Mouse (Mus musculus) spleen, adult 2 months (tissue): ENCODE measurements around the gene Slc46a3. TPM values are rescaled to one million over a fixed set of nuclear protein-coding genes. Genes with fewer than 3 reads are reported as not detected.
A peak's percentile ranks its signal among the peaks of the same experiment; 100 is the strongest.
"Not testable (repeated sequence)": the region's sequence is repeated elsewhere in the genome, so short reads cannot be mapped to it uniquely, and the experiment has no call there.

Experiments used
- DNase-seq, 2 experiments: peaks; one replicate each; pipeline versions ENCODE4 v3.0.0 to v3.0.0-alpha.2; 2012 to 2021; ENCODE audit warnings: low spot score in 2 of 2, low read depth in 1 of 2
- H3K27ac ChIP-seq: fragments of 200-500 bp; 2 replicates; pipeline ENCODE4 v1.5.1; 2012; ENCODE audit warnings: low read length, inconsistent platforms; ENCODE audit not compliant: insufficient read depth
- H3K27me3 ChIP-seq: fragments of 200-500 bp; 2 replicates; pipeline ENCODE4 v1.6.1; 2012; ENCODE audit warnings: mild to moderate bottlenecking, moderate library complexity, low read length, inconsistent platforms; ENCODE audit not compliant: control insufficient read depth, insufficient read depth
- H3K36me3 ChIP-seq: fragments of 200-500 bp; 2 replicates; pipeline ENCODE4 v1.6.1; 2012; ENCODE audit warnings: mild to moderate bottlenecking, low read length, inconsistent platforms; ENCODE audit not compliant: control insufficient read depth, insufficient read depth
- H3K4me1 ChIP-seq: fragments of 200-500 bp; 2 replicates; pipeline ENCODE4 v1.6.1; 2011; ENCODE audit warnings: inconsistent platforms; ENCODE audit not compliant: control insufficient read depth, insufficient read depth, insufficient read length
- H3K4me3 ChIP-seq: fragments of 200-500 bp; 2 replicates; pipeline ENCODE4 v1.5.1; 2011; ENCODE audit warnings: mild to moderate bottlenecking, inconsistent platforms; ENCODE audit not compliant: insufficient read depth, insufficient read length; ENCODE audit errors: extremely low read depth
- CTCF ChIP-seq: fragments of 200-500 bp; IDR thresholded peaks from 2 replicates; pipeline ENCODE4 v1.5.1; 2011; ENCODE audit warnings: mild to moderate bottlenecking, inconsistent platforms; ENCODE audit not compliant: insufficient read depth, insufficient read length, insufficient replicate concordance; ENCODE audit errors: extremely low read depth
- POLR2A ChIP-seq: fragments of 200-500 bp; IDR thresholded peaks from 2 replicates; pipeline ENCODE4 v1.6.1; 2011; ENCODE audit warnings: low read depth, low read length, inconsistent platforms
- WGBS: fragments of 180-500 bp; shearing (Covaris S2); methylation state at CpG from one replicate; pipeline ENCODE4 v1.1.7; 2018; 5-methylcytosine and 5-hydroxymethylcytosine counted together
- polyA plus RNA-seq: library from polyadenylated mRNA; depleted of rRNA; stranded (reverse); fragments of >200 nt; gene quantifications from 2 replicates; pipeline ENCODE4 v1.2.3, GENCODE M21; 2012

The Slc46a3 gene
- polyA plus RNA-seq, 1 experiment = 98.0 TPM

DNA sequence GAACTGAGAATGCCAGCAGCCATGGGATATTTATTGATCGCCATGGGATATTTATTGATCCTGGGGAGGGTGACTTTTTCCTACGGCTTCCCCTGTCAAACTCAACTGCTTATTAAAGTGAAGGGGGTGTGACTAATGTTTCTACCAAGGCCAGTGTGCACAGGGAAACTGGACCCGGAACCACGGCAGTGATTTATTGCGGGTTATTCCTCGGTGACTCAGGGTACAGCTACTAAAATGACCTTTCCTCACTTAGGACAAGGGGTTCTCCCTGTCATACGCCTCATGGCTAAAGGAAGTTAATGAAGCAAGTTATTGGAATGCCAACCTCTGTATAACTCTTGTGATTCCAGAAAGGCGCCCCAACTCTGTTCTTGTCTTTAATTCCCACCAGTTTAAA, 13.2 kb upstream of the Slc46a3 start:
- no peaks in the 10 kb centered on the region for H3K36me3 ChIP-seq
- H3K4me1 ChIP-seq = no peaks in the 10 kb centered on the region
- no peak overlapping the region for H3K27ac ChIP-seq
- 87% methylated on average over 8 of the region's 8 CpGs for WGBS
- H3K27me3 ChIP-seq = no peaks in the 10 kb centered on the region
- no peak overlapping the region for H3K4me3 ChIP-seq
- no peak for DNase-seq
- TF ChIP-seq POLR2A = no peak
- TF ChIP-seq CTCF = no peak

DNA sequence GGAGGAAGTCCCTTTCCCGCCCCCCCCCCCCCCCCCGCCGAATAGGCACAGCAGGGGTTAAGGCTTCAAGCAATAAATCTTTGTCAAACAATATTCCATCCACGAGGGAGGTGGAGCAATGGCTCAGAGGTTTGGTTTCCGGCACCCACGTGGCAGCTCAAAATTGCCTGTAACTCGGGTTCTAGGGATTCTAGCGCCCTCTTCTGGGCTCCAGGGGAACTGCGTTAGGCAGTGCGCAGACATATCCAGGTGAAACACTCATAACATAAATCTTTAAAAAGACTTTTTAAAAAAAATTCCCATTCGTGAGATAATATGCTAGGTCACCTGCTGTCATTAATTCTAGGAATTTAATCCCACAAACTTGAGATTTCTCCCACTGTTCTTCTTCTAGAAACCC, 12.5 kb upstream of the Slc46a3 start:
- TF ChIP-seq POLR2A = no peak
- TF ChIP-seq CTCF = 0 out of 2 replicates have a peak, but pooled peaks have one; percentile 2
- WGBS = 67% methylated on average over 11 of the region's 11 CpGs

DNA sequence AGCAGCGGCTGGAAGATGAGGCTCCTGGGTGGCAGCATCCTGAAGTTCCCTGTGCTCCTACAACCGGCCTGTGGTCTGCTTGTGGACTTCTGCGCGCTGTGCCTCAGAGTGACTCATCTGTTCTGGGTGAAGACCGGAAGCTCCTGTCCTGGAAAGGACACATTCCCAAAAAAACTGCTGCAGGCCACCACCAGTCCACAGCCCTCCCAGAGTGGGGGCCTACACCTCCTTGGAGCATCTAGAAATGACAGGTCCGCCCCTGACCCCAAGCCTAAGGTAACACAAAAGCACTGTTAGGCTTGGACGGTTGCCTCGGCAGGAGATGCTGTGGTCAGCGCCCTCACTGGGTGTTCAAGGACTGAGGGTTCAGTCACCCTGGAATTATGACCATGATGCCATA, 8.6 kb upstream of the Slc46a3 start:
- H3K36me3 ChIP-seq = no peaks in the 10 kb centered on the region
- no peak for DNase-seq
- no peak overlapping the region for H3K4me3 ChIP-seq
- TF ChIP-seq POLR2A (no peak), CTCF (no peak)
- peaks cover 3% of the 10 kb centered on the region; the same call in 1 of the 2 replicates for H3K4me1 ChIP-seq
- no peaks in the 10 kb centered on the region for H3K27me3 ChIP-seq
- WGBS = 90% methylated on average over 9 of the region's 9 CpGs
- H3K27ac ChIP-seq = no peak overlapping the region

More for the DNA sequence above, 12.5 kb upstream of the Slc46a3 start:
- no peaks in the 10 kb centered on the region for H3K27me3 ChIP-seq
- H3K36me3 ChIP-seq = no peaks in the 10 kb centered on the region
- no peaks in the 10 kb centered on the region for H3K4me1 ChIP-seq
- H3K4me3 ChIP-seq = no peak overlapping the region
- no peak overlapping the region for H3K27ac ChIP-seq
- no peak for DNase-seq

- TF ChIP-seq CTCF (no peak), POLR2A (no peak)
- Histone ChIP-seq H3K27me3 (no peaks in the 10 kb centered on the region), H3K27ac (no peak overlapping the region), H3K4me3 (no peak overlapping the region), H3K36me3 (no peaks in the 10 kb centered on the region), H3K4me1 (peaks cover 3% of the 10 kb centered on the region; the same call in 1 of the 2 replicates)
- WGBS = 82% methylated on average over 15 of the region's 15 CpGs
- DNase-seq = no peak
These were observed 7.6 kb upstream of the Slc46a3 start for GRCm38 (mm10) chr5:147902008-147902757.

- 48% methylated on average over 4 of the region's 4 CpGs for WGBS
- Histone ChIP-seq H3K4me3 (no peak overlapping the region), H3K27me3 (no peaks in the 10 kb centered on the region), H3K36me3 (no peaks in the 10 kb centered on the region), H3K4me1 (peaks cover 11% of the 10 kb centered on the region; the same call in 1 of the 2 replicates), H3K27ac (0 out of 2 replicates have a peak overlapping the region, but pooled peaks have one; percentile 10)
- peak; percentile 27 to 63 for DNase-seq
- peak; percentile 1; the same call in 1 of the 2 replicates for TF ChIP-seq CTCF
- TF ChIP-seq POLR2A = no peak
These were observed 4.4 kb upstream of the Slc46a3 start for GRCm38 (mm10) chr5:147898968-147899549.

GRCm38 (mm10) chr5:147898254-147898653, 3.6 kb upstream of the Slc46a3 start:
- WGBS = 76% methylated on average over 2 of the region's 2 CpGs
- no peak for TF ChIP-seq POLR2A
- TF ChIP-seq CTCF = no peak
- peaks cover 11% of the 10 kb centered on the region; the same call in 1 of the 2 replicates for H3K4me1 ChIP-seq
- no peaks in the 10 kb centered on the region for H3K27me3 ChIP-seq
- H3K4me3 ChIP-seq = no peak overlapping the region
- DNase-seq = no peak
- no peak overlapping the region for H3K27ac ChIP-seq
- H3K36me3 ChIP-seq = no peaks in the 10 kb centered on the region

- peaks cover 11% of the 10 kb centered on the region; the same call in 1 of the 2 replicates for H3K4me1 ChIP-seq
- not testable (repeated sequence) for DNase-seq, H3K27ac ChIP-seq, H3K36me3 ChIP-seq, H3K4me3 ChIP-seq, H3K27me3 ChIP-seq
- 19% methylated on average over 4 of the region's 4 CpGs for WGBS
These were observed 1.9 kb upstream of the Slc46a3 start for GRCm38 (mm10) chr5:147896501-147896900.
